Mouse (Mus musculus) heart, adult 2 months (tissue): Measurements from ENCODE around the gene Olfr640.

Experiments used
- CTCF ChIP-seq: fragments of 200-600 bp; IDR thresholded peaks from 2 replicates; pipeline ENCODE4 v1.8.1; 2022; ENCODE audit warnings: antibody characterized with exemption, mild to moderate bottlenecking, moderate library complexity
- EP300 ChIP-seq: fragments of 200-500 bp; IDR thresholded peaks from 2 replicates; pipeline ENCODE4 v1.6.1; 2011; ENCODE audit warnings: low read depth, low read length, control low read depth; ENCODE audit not compliant: insufficient read depth
- POLR2A ChIP-seq: fragments of 200-500 bp; IDR thresholded peaks from 2 replicates; pipeline ENCODE4 v1.6.1; 2011; ENCODE audit warnings: mild to moderate bottlenecking, low read depth, low read length, control low read depth; ENCODE audit not compliant: insufficient read depth

DNA sequence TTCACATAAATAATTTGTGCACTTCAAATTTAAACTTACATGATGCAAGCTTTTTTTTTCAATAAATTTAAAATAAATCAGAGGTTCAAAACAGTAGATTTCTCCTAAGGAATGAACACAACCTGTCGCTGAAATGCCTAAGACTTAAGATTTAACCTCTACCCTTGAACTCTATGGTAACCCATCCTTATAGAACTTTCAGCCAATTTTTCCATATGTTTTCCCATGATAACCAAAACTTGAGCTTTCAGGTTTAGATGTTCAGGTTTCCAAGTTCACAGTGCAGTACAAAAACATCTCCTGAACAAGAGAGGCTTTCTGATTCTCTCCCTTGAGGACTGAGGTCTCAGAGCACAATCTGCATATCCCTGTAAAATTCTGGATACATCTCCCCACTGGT lies 54.5 kb downstream of the Olfr640 start, which contains the start of gene Olfr635:
- no peak for TF ChIP-seq CTCF
- TF ChIP-seq POLR2A = no peak
- TF ChIP-seq EP300 = no peak
